Mouse (Mus musculus): Measurements from ENCODE around the gene Gm10271. TPM values are rescaled to one million over a fixed set of nuclear protein-coding genes. Genes with fewer than 3 reads are reported as not detected.

Gm10271 gene
- polyA plus RNA-seq, 1 experiment from 2014 or later: not detected

- 61% methylated on average over 12 of the region's 12 CpGs for WGBS (ENCODE audit: insufficient replicate concordance)
- no peak for ATAC-seq (replicated peaks; ENCODE audit: insufficient number of reproducible peaks, low FRiP score, low TSS enrichment)
- peaks cover 2% of the 10 kb centered on the region; the same call in 1 of the 2 replicates for H3K4me1 ChIP-seq (ENCODE audit: control insufficient read depth, insufficient read depth, low read length)
- H3K9ac ChIP-seq (ENCODE audit: low read depth, low read length): no peak overlapping the region
- no peak overlapping the region for H3K27ac ChIP-seq (ENCODE audit: low read depth, low read length)
- no peaks in the 10 kb centered on the region for H3K36me3 ChIP-seq (ENCODE audit: control insufficient read depth, insufficient read depth, low read length)
- H3K27me3 ChIP-seq (ENCODE audit: control insufficient read depth, insufficient read depth, low read length): no peaks in the 10 kb centered on the region
- no peak overlapping the region for H3K4me3 ChIP-seq (ENCODE audit: low read depth, low read length)
- no peaks in the 10 kb centered on the region for H3K9me3 ChIP-seq (replicated peaks; ENCODE audit: control insufficient read depth, low read length)
- H3K4me2 ChIP-seq: no peak overlapping the region
Observed at GRCm38 (mm10) chr10:116984836-116985235, 12.4 kb upstream of the Gm10271 start.

- Histone ChIP-seq H3K9ac (ENCODE audit: low read depth, low read length) (no peak overlapping the region), H3K36me3 (ENCODE audit: control insufficient read depth, insufficient read depth, low read length) (no peaks in the 10 kb centered on the region), H3K27me3 (ENCODE audit: control insufficient read depth, insufficient read depth, low read length) (no peaks in the 10 kb centered on the region), H3K4me3 (ENCODE audit: low read depth, low read length) (no peak overlapping the region), H3K4me1 (ENCODE audit: control insufficient read depth, insufficient read depth, low read length) (peaks cover 3% of the 10 kb centered on the region; the same call in 1 of the 2 replicates), H3K27ac (ENCODE audit: low read depth, low read length) (no peak overlapping the region), H3K4me2 (no peak overlapping the region), H3K9me3 (replicated peaks; ENCODE audit: control insufficient read depth, low read length) (no peaks in the 10 kb centered on the region)
- ATAC-seq (replicated peaks; ENCODE audit: insufficient number of reproducible peaks, low FRiP score, low TSS enrichment): no peak
- WGBS (ENCODE audit: insufficient replicate concordance): 59% methylated on average over 3 of the region's 4 CpGs
Observed at GRCm38 (mm10) chr10:116982526-116982925, 10.1 kb upstream of the Gm10271 start.

- 0 out of 2 replicates have a peak, but pooled peaks cover 4% of the 10 kb centered on the region for H3K4me1 ChIP-seq (ENCODE audit: control insufficient read depth, insufficient read depth, low read length)
- no peak for ATAC-seq (replicated peaks; ENCODE audit: insufficient number of reproducible peaks, low FRiP score, low TSS enrichment)
- no peaks in the 10 kb centered on the region for H3K9me3 ChIP-seq (replicated peaks; ENCODE audit: control insufficient read depth, low read length)
- H3K27me3 ChIP-seq (ENCODE audit: control insufficient read depth, insufficient read depth, low read length): no peaks in the 10 kb centered on the region
- no peak overlapping the region for H3K9ac ChIP-seq (ENCODE audit: low read depth, low read length)
- H3K4me3 ChIP-seq (ENCODE audit: low read depth, low read length): no peak overlapping the region
- no peak overlapping the region for H3K27ac ChIP-seq (ENCODE audit: low read depth, low read length)
- no peaks in the 10 kb centered on the region for H3K36me3 ChIP-seq (ENCODE audit: control insufficient read depth, insufficient read depth, low read length)
- 76% methylated on average over 3 of the region's 3 CpGs for WGBS (ENCODE audit: insufficient replicate concordance)
- H3K4me2 ChIP-seq: no peak overlapping the region
Observed at GRCm38 (mm10) chr10:116980888-116981287, 8.5 kb upstream of the Gm10271 start.

GRCm38 (mm10) chr10:116980273-116980672 lies 7.9 kb upstream of the Gm10271 start:
- WGBS (ENCODE audit: insufficient replicate concordance): 70% methylated on average over 4 of the region's 4 CpGs
- no peak for ATAC-seq (replicated peaks; ENCODE audit: insufficient number of reproducible peaks, low FRiP score, low TSS enrichment)

GRCm38 (mm10) chr10:116978841-116979240 lies 6.4 kb upstream of the Gm10271 start:
- WGBS (ENCODE audit: insufficient replicate concordance): 79% methylated on average over 9 of the region's 9 CpGs
- Histone ChIP-seq H3K36me3 (ENCODE audit: control insufficient read depth, insufficient read depth, low read length) (no peaks in the 10 kb centered on the region), H3K9me3 (replicated peaks; ENCODE audit: control insufficient read depth, low read length) (no peaks in the 10 kb centered on the region), H3K4me1 (ENCODE audit: control insufficient read depth, insufficient read depth, low read length) (0 out of 2 replicates have a peak, but pooled peaks cover 4% of the 10 kb centered on the region), H3K4me2 (no peak overlapping the region), H3K4me3 (ENCODE audit: low read depth, low read length) (no peak overlapping the region), H3K27ac (ENCODE audit: low read depth, low read length) (no peak overlapping the region), H3K27me3 (ENCODE audit: control insufficient read depth, insufficient read depth, low read length) (no peaks in the 10 kb centered on the region), H3K9ac (ENCODE audit: low read depth, low read length) (no peak overlapping the region)
- no peak for ATAC-seq (replicated peaks; ENCODE audit: insufficient number of reproducible peaks, low FRiP score, low TSS enrichment)

More at GRCm38 (mm10) chr10:116980273-116980672, 7.9 kb upstream of the Gm10271 start:
- Histone ChIP-seq H3K4me1 (ENCODE audit: control insufficient read depth, insufficient read depth, low read length) (0 out of 2 replicates have a peak, but pooled peaks cover 4% of the 10 kb centered on the region), H3K9ac (ENCODE audit: low read depth, low read length) (no peak overlapping the region), H3K9me3 (replicated peaks; ENCODE audit: control insufficient read depth, low read length) (no peaks in the 10 kb centered on the region), H3K4me3 (ENCODE audit: low read depth, low read length) (no peak overlapping the region), H3K36me3 (ENCODE audit: control insufficient read depth, insufficient read depth, low read length) (no peaks in the 10 kb centered on the region), H3K27ac (ENCODE audit: low read depth, low read length) (no peak overlapping the region), H3K27me3 (ENCODE audit: control insufficient read depth, insufficient read depth, low read length) (no peaks in the 10 kb centered on the region), H3K4me2 (no peak overlapping the region)

GRCm38 (mm10) chr10:116977858-116978257 lies 5.4 kb upstream of the Gm10271 start:
- Histone ChIP-seq H3K9me3 (replicated peaks; ENCODE audit: control insufficient read depth, low read length) (no peaks in the 10 kb centered on the region), H3K36me3 (ENCODE audit: control insufficient read depth, insufficient read depth, low read length) (no peaks in the 10 kb centered on the region), H3K9ac (ENCODE audit: low read depth, low read length) (no peak overlapping the region), H3K27ac (ENCODE audit: low read depth, low read length) (no peak overlapping the region), H3K27me3 (ENCODE audit: control insufficient read depth, insufficient read depth, low read length) (no peaks in the 10 kb centered on the region), H3K4me3 (ENCODE audit: low read depth, low read length) (no peak overlapping the region), H3K4me1 (ENCODE audit: control insufficient read depth, insufficient read depth, low read length) (0 out of 2 replicates have a peak, but pooled peaks cover 3% of the 10 kb centered on the region), H3K4me2 (no peak overlapping the region)
- 60% methylated on average over 2 of the region's 2 CpGs for WGBS (ENCODE audit: insufficient replicate concordance)
- ATAC-seq (replicated peaks; ENCODE audit: insufficient number of reproducible peaks, low FRiP score, low TSS enrichment): no peak

- Histone ChIP-seq H3K36me3 (ENCODE audit: control insufficient read depth, insufficient read depth, low read length) (no peaks in the 10 kb centered on the region), H3K9ac (ENCODE audit: low read depth, low read length) (no peak overlapping the region), H3K9me3 (replicated peaks; ENCODE audit: control insufficient read depth, low read length) (no peaks in the 10 kb centered on the region), H3K4me2 (no peak overlapping the region), H3K27ac (ENCODE audit: low read depth, low read length) (no peak overlapping the region), H3K4me1 (ENCODE audit: control insufficient read depth, insufficient read depth, low read length) (0 out of 2 replicates have a peak, but pooled peaks cover 2% of the 10 kb centered on the region), H3K4me3 (ENCODE audit: low read depth, low read length) (no peak overlapping the region), H3K27me3 (ENCODE audit: control insufficient read depth, insufficient read depth, low read length) (no peaks in the 10 kb centered on the region)
- no peak for ATAC-seq (replicated peaks; ENCODE audit: insufficient number of reproducible peaks, low FRiP score, low TSS enrichment)
- WGBS (ENCODE audit: insufficient replicate concordance): 25% methylated on average over 4 of the region's 4 CpGs
Observed at GRCm38 (mm10) chr10:116977455-116977854, 5.0 kb upstream of the Gm10271 start.

GRCm38 (mm10) chr10:116968741-116969140 lies 3.7 kb downstream of the Gm10271 start:
- Histone ChIP-seq H3K27ac (ENCODE audit: low read depth, low read length) (no peak overlapping the region), H3K4me2 (no peak overlapping the region), H3K36me3 (ENCODE audit: control insufficient read depth, insufficient read depth, low read length) (no peaks in the 10 kb centered on the region), H3K9me3 (replicated peaks; ENCODE audit: control insufficient read depth, low read length) (no peaks in the 10 kb centered on the region), H3K9ac (ENCODE audit: low read depth, low read length) (no peak overlapping the region), H3K4me1 (ENCODE audit: control insufficient read depth, insufficient read depth, low read length) (peaks cover 8% of the 10 kb centered on the region; the same call in 1 of the 2 replicates), H3K27me3 (ENCODE audit: control insufficient read depth, insufficient read depth, low read length) (no peaks in the 10 kb centered on the region), H3K4me3 (ENCODE audit: low read depth, low read length) (no peak overlapping the region)
- ATAC-seq (replicated peaks; ENCODE audit: insufficient number of reproducible peaks, low FRiP score, low TSS enrichment): no peak
- WGBS (ENCODE audit: insufficient replicate concordance): 83% methylated on average over 4 of the region's 4 CpGs

- H3K4me3 ChIP-seq (ENCODE audit: low read depth, low read length): no peak overlapping the region
- H3K9me3 ChIP-seq (replicated peaks; ENCODE audit: control insufficient read depth, low read length): no peaks in the 10 kb centered on the region
- peaks cover 8% of the 10 kb centered on the region; the same call in 1 of the 2 replicates for H3K4me1 ChIP-seq (ENCODE audit: control insufficient read depth, insufficient read depth, low read length)
- no peak overlapping the region for H3K27ac ChIP-seq (ENCODE audit: low read depth, low read length)
- no peak overlapping the region for H3K9ac ChIP-seq (ENCODE audit: low read depth, low read length)
- no peak overlapping the region for H3K4me2 ChIP-seq
- ATAC-seq (replicated peaks; ENCODE audit: insufficient number of reproducible peaks, low FRiP score, low TSS enrichment): no peak
- 63% methylated on average over 6 of the region's 6 CpGs for WGBS (ENCODE audit: insufficient replicate concordance)
- no peaks in the 10 kb centered on the region for H3K27me3 ChIP-seq (ENCODE audit: control insufficient read depth, insufficient read depth, low read length)
- no peaks in the 10 kb centered on the region for H3K36me3 ChIP-seq (ENCODE audit: control insufficient read depth, insufficient read depth, low read length)
Observed at GRCm38 (mm10) chr10:116966065-116966464, 6.3 kb downstream of the Gm10271 start.

All from heart, embryonic 11.5 days (tissue).